Mouse (Mus musculus) embryo, embryonic 9.5 days (tissue): Measurements from ENCODE around the gene Nlrx1.
"Not testable (repeated sequence)": the region's sequence is repeated elsewhere in the genome, so short reads cannot be mapped to it uniquely, and the experiment has no call there.

Experiments
- DNase-seq: peaks from one replicate; pipeline ENCODE4 v3.0.0-alpha.2; 2017; ENCODE audit errors: extremely low spot score

Nlrx1 gene

GRCm38 (mm10) chr9:44268432-44268831, at the start of gene Nlrx1:
Gene Nlrx1, minus strand, starts transcription at chr9:44268599.
- no peak for DNase-seq

DNA sequence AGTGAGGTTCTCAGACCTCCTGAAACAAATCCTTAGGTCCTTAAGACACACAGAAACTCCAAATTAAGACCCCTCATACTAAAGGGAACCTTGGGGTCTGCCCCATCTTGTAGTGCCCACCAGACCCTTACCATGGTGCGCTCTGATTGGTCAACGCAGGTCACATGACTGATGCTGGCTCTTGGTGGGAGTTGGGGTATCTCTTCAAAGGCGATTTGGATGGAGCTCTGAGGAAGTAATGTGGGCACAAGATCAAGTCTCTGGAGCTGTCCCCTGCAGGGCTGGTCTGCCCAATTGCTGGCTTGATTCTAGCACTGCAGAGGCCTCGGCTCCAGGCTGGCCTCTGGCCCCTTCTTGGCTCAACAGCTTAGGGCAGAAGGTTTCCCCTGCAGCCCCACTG, 49.1 kb upstream of the Nlrx1 start:
- DNase-seq: no peak

DNA sequence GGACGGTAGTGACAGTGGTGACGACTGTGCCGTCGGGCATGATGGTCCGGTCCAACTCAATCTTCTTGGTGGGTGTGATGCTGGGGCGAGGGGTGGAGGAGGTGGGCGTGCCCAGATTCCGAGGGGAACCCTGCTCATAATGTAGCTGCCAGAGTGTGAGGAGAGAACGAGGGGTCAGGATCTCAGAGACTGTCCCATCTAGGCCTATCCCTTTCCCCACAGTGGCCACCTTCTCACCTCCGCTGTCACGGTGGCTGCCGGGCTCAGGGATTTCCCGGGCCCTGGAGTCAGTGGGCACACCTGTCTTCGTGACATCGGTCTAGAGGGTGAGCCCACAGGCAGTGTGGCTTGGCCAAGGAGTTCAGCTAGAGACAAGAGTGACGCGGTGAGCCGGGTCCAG, 46.5 kb upstream of the Nlrx1 start:
- DNase-seq: no peak

DNA sequence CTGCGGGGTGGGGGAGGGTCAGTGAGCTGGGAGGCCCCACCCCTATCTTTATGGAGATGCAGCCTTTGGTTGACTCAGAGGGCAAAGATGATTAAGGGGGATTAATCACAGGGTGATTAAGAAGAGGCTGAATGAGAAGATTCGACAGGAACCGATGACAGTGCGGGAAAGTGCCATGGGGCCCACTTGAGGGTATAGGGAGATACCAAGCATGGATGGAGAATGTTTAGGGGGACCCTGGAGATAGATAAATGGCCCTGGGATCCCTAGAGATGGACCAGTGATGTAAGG, 45.8 kb upstream of the Nlrx1 start:
- DNase-seq: no peak

DNA sequence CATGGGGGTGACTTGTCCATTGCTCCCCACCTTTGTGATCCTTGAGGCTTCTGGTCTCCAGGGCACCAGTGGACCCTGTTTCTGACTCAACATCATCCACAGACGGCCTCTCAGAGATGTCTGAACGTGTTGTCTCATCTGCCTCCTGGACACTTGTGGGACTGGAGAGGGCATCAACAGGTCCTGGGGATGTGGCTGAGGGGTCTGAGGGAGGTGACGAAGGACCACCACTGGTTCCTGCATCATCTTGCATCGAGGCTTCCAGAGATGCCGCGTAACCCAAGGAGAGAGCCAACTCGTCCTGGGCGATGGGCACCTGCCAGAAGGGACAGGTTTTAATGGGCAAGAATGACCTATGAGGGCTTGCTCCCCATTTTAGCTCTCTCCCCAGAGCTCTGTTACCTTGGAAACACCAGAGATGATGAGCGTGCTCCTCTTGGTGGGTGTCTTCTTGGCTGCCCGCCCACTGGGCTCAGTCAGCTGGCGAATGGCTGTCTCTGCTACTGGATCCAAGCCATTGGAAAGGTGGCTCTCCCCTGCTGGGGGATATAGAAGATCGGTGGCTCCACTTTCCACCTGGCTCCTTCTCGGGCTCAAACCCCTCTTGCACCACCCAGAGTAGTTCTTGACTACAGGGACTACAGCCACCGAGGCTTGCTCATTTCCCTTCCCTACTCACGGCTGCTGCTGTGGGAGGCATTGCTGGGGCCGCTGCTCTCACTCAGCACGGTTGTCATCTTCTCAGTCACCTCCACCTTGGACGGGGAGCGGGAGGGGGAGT, 45.3 kb upstream of the Nlrx1 start:
- DNase-seq: no peak

DNA sequence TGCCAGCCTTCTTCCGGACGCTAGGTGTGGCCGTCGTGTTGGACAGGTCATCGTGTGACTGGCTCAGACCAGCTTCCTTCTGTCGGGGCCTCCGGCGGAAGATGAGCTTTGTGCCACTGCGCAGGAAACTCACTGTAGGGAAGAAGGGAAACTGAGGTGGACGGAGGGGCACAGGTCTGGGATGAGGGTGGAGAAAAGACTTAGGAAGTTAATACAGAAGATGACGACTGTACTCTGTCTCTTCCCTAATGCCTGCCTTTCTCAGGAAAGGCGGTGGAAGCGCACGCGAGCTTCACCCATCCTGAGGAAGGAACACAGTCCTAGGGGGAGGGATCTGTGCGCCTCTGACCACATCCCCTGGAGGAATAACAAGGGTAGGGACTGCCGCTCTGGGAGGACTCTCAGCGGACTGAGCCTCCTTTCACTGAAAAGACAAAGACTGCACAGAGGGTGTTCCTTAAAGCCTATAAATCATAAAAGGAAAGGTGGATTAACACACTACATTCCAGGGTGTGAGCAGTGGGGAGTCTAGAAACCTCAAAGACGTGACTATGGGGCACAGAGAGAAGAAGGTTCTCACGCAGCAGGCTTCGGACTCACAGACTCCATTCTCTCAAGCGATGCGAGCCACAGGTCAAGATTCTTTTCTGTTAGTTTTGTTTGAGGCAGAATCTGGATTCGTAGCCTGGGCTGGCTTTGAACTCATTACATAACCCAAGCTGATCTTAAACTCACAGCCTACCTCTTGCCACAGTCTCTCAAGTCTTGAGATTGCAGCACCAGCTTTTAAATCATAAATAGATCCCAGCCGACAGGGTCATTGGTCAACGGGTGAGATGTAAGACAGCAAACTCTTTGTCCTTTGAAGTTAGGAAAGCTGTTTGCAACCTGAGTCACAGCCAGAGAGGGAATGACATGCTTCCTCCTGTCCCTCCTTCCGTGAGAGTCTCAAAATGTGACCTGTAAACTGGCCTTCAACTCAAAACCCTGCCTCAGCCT, 43.0 kb upstream of the Nlrx1 start:
- DNase-seq: peak; percentile 46

DNA sequence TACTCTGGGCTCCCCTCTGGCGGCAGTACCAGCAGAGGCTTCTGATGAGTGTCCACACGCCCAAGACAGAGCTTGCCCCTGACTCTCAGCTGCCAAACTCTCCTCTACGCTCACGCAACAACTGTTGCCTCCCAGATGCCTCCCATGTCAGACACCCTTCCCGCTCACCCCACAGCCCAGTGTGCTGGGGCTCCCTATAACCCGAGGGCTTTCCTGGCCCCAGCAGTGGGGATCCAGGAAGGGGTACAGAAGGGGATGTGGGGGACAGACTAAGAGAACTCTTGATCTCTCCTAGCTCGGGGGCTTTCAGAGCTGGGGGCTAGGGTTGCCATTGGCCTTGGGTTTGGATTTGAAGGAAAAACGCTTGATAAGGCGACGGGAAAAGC, 42.3 kb upstream of the Nlrx1 start:
- DNase-seq: no peak

GRCm38 (mm10) chr9:44309756-44310155, 41.4 kb upstream of the Nlrx1 start:
- no peak for DNase-seq

DNA sequence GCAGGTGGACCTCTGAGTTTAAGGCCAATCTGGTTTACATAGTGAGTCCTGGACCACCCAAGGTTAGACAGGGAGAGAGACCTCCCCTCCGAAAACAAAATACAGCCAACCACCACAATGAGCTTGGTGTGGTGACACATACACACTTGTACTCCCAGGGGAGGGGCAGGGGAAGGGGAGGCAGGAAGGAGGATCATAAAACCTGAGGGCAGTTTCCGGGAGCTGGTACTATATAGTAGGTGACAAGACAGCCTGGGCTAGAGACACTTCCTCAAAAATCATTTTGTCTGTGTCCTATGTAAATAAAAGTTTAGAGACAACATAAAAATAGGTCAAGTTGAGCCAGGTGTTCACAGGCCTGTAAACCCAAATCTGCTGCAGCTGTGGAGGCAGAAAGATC, 38.8 kb upstream of the Nlrx1 start:
- DNase-seq: no peak

DNA sequence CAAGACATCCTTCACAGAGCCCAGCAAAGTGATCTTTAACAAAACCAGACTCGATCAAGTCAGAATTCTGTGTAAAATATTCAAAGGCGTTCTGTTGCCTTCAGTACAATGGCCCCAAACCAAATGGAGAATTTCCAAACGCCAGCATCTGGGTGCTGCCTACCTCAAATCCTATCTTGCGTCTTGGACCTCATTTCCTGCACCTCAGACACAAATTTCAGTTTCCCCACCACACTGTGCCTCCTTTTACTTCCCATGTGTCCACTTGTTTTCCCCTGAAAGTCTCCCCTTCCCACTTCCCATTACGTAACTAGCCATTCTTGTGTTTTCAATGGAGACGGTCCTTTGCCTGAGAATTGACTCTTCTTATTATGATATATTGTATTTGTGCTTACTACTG, 38.1 kb upstream of the Nlrx1 start:
- DNase-seq: no peak

DNA sequence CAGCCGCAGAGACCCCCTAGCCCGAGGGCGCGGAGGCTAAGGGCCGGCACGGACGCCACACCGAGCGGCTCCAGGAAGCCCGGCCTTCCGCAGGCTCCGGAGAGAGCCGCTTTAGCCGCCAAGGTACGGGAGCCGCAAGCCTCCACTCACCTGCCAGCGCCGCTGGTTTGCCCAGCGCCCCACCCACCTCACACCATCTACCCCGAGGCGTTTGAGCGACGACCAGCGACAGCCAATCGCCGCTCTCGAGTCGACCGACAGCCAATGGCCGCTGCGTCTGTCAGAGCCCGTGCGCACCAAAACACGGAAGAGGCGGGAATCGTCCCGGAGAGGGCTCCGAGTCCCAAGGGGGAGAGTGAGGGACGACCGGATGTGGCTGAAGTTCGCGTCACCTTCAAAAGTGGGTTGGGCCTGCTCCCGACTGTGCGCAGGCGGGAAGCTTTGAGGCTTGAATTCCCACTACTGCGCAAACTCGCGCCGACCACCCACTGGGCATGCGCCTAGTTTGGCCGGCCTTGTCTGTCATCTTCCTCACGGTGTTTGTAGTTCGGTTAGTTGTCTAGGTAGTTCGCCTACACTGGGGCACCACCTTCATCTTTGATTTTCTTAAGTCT, 37.2 kb upstream of the Nlrx1 start, which contains the start of gene Hinfp:
Gene Hinfp, minus strand, starts transcription at position 206 of the 614 bp plus-strand sequence.
- peak; percentile 99 for DNase-seq

DNA sequence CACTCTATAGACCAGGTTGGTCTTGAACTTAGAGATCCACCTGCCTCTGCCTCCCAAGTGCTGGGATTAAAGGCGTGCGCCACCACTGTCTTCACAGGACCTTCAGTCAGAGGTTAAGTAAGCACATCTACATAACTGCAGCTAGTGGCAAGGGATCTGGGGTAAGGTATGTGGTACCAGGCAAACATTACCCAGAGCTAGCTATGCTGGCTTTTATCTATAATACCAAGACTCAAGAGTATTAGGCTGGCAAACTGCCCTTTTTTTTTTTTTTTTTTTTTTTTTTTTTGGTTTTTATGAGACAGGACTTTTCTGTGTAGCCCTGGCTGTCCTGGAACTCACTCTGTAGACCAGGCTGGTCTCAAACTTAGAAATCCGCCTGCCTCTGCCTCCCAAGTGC, 31.6 kb upstream of the Nlrx1 start:
- DNase-seq: not testable (repeated sequence)

DNA sequence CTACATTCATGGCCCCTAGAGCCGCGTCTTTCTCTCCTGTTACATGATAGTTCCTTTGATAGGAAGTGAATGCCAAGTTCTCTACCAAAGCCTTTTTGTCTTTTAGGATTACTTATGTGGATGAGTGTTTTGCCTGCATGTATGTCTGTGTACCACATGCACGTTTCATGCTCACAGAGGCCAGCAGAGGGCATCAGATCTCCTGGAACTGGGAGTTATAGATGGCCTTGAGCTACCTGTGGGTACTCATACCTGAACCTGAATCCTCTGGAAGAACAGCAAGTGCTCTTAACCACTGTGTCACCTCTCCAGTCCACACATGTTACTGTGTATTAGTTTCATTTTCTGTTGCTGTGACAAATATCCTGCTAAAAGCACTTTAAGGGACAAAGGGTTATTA, 24.1 kb upstream of the Nlrx1 start:
- no peak for DNase-seq

GRCm38 (mm10) chr9:44288959-44289291, 20.5 kb upstream of the Nlrx1 start:
- DNase-seq: no peak

- peak; percentile 39 for DNase-seq
Measured at GRCm38 (mm10) chr9:44288076-44288958, 19.9 kb upstream of the Nlrx1 start, which contains the start of gene Abcg4. Gene Abcg4, minus strand, starts transcription at chr9:44288615.

GRCm38 (mm10) chr9:44287401-44288075, 19.1 kb upstream of the Nlrx1 start:
- DNase-seq: peak; percentile 61

GRCm38 (mm10) chr9:44287003-44287400, 18.6 kb upstream of the Nlrx1 start:
- DNase-seq: no peak

DNA sequence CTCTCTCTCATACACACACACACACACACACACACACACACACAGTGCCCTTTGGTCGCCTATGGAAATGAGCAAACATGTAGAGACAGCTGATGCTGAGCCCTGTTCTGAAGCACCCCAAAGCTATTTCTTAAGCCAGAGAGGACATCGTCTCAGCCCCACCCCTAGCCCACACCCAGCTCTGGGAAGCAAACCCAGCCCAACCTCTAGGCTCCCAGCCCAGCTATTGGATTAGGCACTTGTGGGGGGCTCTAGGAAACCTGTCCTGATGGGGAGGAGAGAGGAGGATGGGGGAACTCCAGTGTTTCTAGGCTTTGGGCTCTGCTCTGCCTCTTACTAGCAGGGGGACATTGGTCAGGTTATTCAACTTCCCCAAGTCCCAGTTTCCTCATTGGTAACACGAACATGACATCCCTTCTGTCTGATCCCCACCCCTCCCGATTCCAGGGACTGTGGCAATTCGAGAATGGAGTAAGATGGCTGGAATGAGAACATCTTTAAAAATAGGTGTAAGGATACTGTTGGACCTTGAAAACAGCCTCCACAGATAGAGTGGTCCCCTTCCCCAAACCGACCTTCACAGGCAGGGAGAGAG, 18.0 kb upstream of the Nlrx1 start:
- no peak for DNase-seq

DNA sequence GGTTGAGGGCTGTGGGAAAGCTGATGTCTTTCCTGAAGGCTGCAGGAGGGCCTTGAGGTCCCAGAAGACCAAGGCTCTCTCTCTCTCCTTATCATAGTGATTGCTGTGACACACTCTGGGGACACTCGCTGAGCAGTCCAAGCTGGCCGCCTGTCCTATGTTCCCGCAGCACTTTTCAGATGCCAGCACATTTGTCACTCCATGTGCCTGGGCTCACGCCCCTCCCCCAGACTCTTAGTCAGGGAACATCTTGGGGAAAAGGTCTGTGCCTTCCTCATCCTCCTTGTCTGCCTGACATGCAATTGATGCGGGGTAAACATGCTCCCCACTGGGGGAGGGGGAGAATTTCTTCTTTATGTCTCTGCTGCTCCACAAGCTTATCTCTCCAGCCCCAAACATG, 14.8 kb upstream of the Nlrx1 start:
- no peak for DNase-seq

DNA sequence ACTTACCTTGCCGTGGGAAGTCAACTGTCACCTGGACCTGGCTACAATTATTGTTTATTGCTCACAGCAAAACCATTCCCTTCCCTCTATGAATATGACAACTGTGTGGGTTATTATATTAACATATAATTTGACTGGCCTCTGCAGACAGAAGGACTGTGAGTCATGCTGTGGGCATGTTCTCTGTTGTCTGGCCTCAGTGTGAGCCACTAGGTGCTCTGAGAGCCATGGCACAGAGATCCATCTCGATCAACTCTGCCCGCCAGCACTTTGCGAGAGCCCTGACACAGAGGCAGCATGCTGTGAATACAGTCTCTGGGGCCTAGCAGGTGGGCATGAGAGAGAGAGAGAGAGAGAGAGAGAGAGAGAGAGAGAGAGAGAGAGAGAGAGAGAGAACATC, 1.6 kb upstream of the Nlrx1 start:
- no peak for DNase-seq

DNA sequence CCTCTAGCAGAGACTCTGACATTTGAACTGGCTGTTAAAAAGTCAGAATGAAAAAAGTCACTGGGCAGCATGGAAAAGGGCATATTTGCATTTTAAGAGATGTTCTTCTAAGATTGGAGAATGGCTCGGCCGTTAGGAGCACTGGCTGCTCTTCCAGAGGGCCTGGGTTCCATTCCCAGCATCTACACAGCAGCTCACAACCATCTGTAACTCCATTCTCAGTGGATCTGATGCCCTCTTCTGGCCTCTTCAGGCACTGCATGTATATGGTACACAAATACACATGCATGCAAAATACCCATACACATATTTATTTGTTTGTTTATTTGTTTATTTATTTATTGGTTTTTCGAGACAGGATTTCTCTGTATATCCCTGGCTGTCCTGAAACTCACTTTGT, 678 bp upstream of the Nlrx1 start:
- no peak for DNase-seq
